Mouse (Mus musculus) layer of hippocampus, adult 18-20 months (tissue): Measurements from ENCODE around the gene Vmn1r21. TPM values are rescaled to one million over a fixed set of nuclear protein-coding genes. Genes with fewer than 3 reads are reported as not detected.
"Not testable (repeated sequence)": the region's sequence is repeated elsewhere in the genome, so short reads cannot be mapped to it uniquely, and the experiment has no call there.

Experiments used
- DNase-seq, 2 experiments: peaks; one replicate each; pipeline ENCODE4 v3.0.0; 2022; ENCODE audit warnings: low spot score in 2 of 2
- long read RNA-seq: library from polyadenylated mRNA; stranded (forward); transcript quantifications from one replicate; pipeline ENCODE4 v2.0.0, GENCODE M21; 2021
- total RNA-seq, 2 experiments: library from RNA; stranded (reverse); gene quantifications; 2 replicates each; pipeline ENCODE4 v1.2.3; 2021

Vmn1r21 gene
- total RNA-seq = not detected
- long read RNA-seq = 0 reads

DNA sequence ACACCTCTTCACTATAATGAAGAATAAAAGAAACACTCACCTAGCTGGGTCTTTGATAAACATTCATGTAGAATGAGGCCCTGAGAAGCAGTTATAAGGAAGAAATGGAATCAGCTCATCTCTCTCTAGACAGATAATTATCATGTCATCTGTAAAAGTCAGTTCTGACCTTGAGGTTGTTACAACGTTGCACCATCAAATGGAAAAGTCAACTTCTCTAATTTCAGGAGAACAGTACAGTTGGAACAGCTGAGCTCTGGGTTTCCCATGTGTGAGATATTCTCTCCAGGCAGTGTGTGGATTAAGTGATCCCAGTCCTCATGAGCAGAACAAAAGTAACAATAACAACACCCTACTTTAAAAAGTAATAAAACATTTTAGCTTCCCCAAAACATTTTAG, at the start of gene Vmn1r21:
Gene Vmn1r21 (minus strand): TSS at position 58 of the 400 bp plus-strand sequence.
- DNase-seq = no peak

DNA sequence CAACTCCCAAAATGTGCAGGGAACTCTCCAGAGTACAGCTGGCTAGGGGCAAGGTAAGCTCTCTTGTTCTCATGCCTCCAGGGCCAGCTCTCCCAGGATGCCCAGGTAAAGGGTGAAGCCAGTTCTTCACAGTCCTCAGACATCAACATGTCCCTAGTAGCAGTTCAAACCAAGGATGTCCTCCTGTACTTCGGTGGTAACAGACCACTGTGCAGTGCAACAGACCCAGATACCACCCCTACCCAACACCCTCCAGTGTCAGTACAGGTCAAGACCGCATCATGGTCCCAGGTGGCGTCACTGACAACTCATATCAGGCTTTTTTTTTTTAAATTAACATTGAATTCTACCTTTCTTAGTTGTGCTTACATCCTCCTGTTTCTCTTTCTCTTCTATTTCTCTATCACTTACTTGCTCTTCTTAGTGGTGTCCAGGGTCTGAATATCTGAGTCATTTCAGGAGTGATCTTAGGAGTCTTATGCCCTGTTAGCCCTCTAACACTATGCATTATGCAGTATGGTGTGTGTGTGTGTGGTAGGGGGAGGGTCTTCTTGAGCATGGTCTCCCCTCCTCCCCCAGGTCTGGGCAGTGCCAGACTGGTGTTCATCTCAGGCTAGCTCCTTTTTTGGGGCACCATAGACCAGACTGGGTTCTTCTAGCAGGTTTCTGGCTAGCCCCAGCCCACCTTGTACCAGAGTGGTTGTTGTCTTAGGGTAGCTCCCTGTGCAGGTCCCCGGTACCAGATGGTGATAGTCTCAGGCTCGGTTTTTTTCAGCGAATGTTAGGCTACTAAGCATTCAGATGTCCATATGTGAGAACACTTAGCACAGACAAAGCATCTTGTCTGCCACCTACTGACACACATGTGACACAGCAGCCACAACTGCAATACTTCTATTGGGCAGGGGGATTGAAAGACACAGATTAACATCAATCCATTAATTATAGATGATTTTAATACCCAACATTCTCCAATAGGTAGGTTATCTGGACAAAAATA, 9.2 kb upstream of the Vmn1r21 start:
- peak in 1 of 2 experiments; percentile 48 for DNase-seq

GRCm38 (mm10) chr6:57851177-57851576, 1.0 kb upstream of the Vmn1r21 start:
- DNase-seq = not testable (repeated sequence)

- DNase-seq = peak; percentile 13 to 35
These were observed 10.3 kb downstream of the Vmn1r21 start for GRCm38 (mm10) chr6:57839693-57840408.

DNA sequence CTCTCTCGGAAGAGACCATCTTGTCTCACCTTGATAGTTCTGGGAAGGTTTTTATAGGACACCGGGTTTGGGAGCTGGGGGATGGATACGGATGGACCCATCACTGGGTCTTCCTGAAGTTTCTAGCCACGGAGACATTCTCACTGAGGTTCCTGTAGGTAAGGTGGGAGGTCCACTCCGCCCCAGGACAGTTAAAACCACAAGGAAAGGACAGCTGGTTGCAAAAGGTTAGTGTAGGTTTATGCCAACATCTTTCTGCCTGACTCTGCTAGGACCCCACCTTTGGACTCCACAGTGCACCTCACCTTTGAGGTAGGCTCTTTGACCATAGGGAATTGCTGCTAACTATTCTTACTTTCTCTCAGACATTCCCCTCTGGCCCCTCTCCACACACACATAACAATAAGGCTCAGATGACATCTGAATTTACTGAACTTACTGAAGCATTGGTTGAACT, 24.9 kb downstream of the Vmn1r21 start:
- DNase-seq = no peak

DNA sequence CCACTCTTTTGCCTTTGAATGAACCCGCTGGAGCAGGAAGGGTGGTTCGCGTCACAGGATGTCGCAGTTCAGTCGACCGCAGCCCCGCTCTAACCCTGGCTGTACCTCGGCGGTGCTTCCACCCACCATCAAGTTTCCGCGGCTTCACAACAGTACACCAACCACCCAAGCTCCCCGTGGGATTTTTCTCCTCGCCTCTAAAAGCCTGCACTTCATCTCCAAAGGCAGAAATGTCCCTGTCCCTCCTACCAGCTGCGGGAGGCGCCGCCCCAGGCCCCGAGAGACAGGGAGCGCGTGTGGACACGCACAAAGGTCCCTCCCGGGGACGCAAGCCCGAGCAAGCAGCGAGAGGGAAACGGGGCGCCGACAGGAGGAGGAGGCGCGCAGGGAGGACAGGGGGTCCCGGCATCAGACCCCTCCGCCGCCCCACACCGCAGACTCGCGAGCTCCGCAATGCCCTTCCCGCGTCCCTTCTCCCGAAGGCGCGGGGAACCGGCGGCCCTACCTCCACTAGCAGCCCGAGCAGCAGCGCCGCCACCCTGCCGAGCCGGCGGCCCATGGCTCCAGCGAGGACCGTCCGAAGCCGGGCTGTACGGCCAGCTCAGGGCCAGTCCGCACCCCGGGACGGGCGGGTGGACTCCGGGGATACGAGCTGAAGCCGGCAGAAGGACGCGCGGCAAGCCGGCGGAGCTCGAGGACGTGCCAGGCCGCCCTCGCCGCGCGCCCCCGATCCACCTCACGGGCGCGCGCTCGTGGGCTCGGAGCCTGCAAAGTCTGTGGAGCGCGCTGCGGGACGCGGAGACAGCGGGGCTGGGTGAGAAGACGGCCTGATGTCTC, 25.5 kb downstream of the Vmn1r21 start, which contains the start of gene Vopp1:
Gene Vopp1 (minus strand): TSS at position 738 of the 837 bp plus-strand sequence.
- DNase-seq = peak; percentile 74 to 76

GRCm38 (mm10) chr6:57823461-57823860, 26.7 kb downstream of the Vmn1r21 start:
- no peak for DNase-seq

- no peak for DNase-seq
These were observed 27.3 kb downstream of the Vmn1r21 start for GRCm38 (mm10) chr6:57822648-57823410.

GRCm38 (mm10) chr6:57814436-57814940, 35.7 kb downstream of the Vmn1r21 start:
- DNase-seq = no peak

GRCm38 (mm10) chr6:57811748-57812730, 38.1 kb downstream of the Vmn1r21 start:
- no peak for DNase-seq

- DNase-seq = no peak
These were observed 44.7 kb downstream of the Vmn1r21 start for GRCm38 (mm10) chr6:57805218-57806069.

- DNase-seq = no peak
These were observed 47.0 kb downstream of the Vmn1r21 start for GRCm38 (mm10) chr6:57803130-57803529.

- DNase-seq = no peak
These were observed 51.2 kb downstream of the Vmn1r21 start for GRCm38 (mm10) chr6:57798986-57799385.

- DNase-seq = no peak
These were observed 53.2 kb downstream of the Vmn1r21 start for GRCm38 (mm10) chr6:57796853-57797423.

GRCm38 (mm10) chr6:57795835-57796234, 54.3 kb downstream of the Vmn1r21 start:
- DNase-seq = no peak
